Mouse (Mus musculus): ENCODE measurements around the gene Mis18bp1. TPM values are rescaled to one million over a fixed set of nuclear protein-coding genes. Genes with fewer than 3 reads are reported as not detected.
"Not testable (repeated sequence)": the region's sequence is repeated elsewhere in the genome, so short reads cannot be mapped to it uniquely, and the experiment has no call there.

Mis18bp1 gene
- polyA plus RNA-seq (2016; fragmentation: Nextera tagmentation; extraction: Ambion mirVana), result 89.2 and 91.5 TPM in 2 replicates

- peak within 1 kb of the TSS; percentile 88 for H3K4me3 ChIP-seq
- H3K36me3 ChIP-seq (replicated peaks), result peaks cover 20% of the 10 kb centered on the region
- under 1% methylated on average over 70 of the region's 70 CpGs for WGBS
- DNase-seq (ENCODE audit: extremely low spot score, low spot score), result peak; percentile 94
- H3K27me3 ChIP-seq (ENCODE audit: poor library complexity, severe bottlenecking), result no peaks in the 10 kb centered on the region
- peaks cover 13% of the 10 kb centered on the region for H3K9me3 ChIP-seq
- peak within 1 kb of the TSS; percentile 96 for H3K27ac ChIP-seq
- peaks cover 15% of the 10 kb centered on the region for H3K4me1 ChIP-seq
Measured at GRCm38 (mm10) chr12:65172021-65172951, at the start of gene Mis18bp1. Gene Mis18bp1 (minus strand): TSS chr12:65172604.

GRCm38 (mm10) chr12:65216404-65216840 is 44.0 kb upstream of the Mis18bp1 start:
- Histone ChIP-seq H3K36me3 (replicated peaks) (no peaks in the 10 kb centered on the region), H3K9me3 (no peaks in the 10 kb centered on the region), H3K4me1 (no peaks in the 10 kb centered on the region), H3K27ac (no peak overlapping the region), H3K27me3 (ENCODE audit: poor library complexity, severe bottlenecking) (no peaks in the 10 kb centered on the region), H3K4me3 (no peak overlapping the region)
- DNase-seq (ENCODE audit: extremely low spot score, low spot score), result no peak
- 83% methylated on average over 6 of the region's 6 CpGs for WGBS

GRCm38 (mm10) chr12:65206431-65206830 is 34.0 kb upstream of the Mis18bp1 start:
- WGBS, result 35% methylated on average over 1 of the region's 1 CpGs
- H3K36me3 ChIP-seq (replicated peaks), result no peaks in the 10 kb centered on the region
- peaks cover 5% of the 10 kb centered on the region; the same call in 1 of the 2 replicates for H3K4me1 ChIP-seq
- H3K4me3 ChIP-seq, result no peak overlapping the region
- H3K27me3 ChIP-seq (ENCODE audit: poor library complexity, severe bottlenecking), result no peaks in the 10 kb centered on the region
- no peak overlapping the region for H3K27ac ChIP-seq
- H3K9me3 ChIP-seq, result peaks cover 3% of the 10 kb centered on the region; the same call in 1 of the 2 replicates
- DNase-seq (ENCODE audit: extremely low spot score, low spot score), result no peak

GRCm38 (mm10) chr12:65201812-65202211 is 29.4 kb upstream of the Mis18bp1 start:
- no peaks in the 10 kb centered on the region for H3K36me3 ChIP-seq (replicated peaks)
- no peak overlapping the region for H3K4me3 ChIP-seq
- H3K27ac ChIP-seq, result no peak overlapping the region
- WGBS, result 98% methylated on average over 2 of the region's 2 CpGs
- H3K9me3 ChIP-seq, result no peaks in the 10 kb centered on the region
- DNase-seq (ENCODE audit: extremely low spot score, low spot score), result no peak
- peaks cover 5% of the 10 kb centered on the region; the same call in 1 of the 2 replicates for H3K4me1 ChIP-seq
- H3K27me3 ChIP-seq (ENCODE audit: poor library complexity, severe bottlenecking), result no peaks in the 10 kb centered on the region

DNA sequence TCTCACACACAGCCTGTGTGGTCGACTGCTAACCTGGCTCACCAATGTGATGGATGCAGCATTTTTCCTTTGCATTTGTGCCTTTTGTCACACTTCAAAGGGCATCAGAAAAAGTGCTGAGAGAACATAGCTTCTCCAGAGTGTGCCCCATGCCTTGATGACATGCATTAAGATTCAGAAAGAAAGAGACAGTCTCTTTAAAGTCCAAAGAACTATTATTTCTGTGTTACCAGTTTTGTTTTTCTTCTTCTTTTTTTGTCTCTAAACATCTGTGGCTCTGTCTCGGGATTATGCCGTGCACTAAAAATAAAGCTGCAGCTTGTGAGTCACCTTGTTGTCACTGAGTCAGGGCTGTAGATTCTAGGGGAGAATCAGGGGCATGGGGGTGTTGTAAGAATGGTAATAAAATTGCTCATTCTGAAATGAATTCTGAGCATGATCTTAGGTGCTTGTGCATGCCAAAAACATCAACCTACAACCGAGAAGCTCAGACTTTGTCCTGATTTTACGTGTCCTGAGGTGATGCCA is 21.7 kb upstream of the Mis18bp1 start:
- DNase-seq (ENCODE audit: extremely low spot score, low spot score), result no peak
- WGBS, result 83% methylated on average over 5 of the region's 5 CpGs
- Histone ChIP-seq H3K4me3 (no peak overlapping the region), H3K9me3 (no peaks in the 10 kb centered on the region), H3K4me1 (no peaks in the 10 kb centered on the region), H3K27ac (no peak overlapping the region), H3K27me3 (ENCODE audit: poor library complexity, severe bottlenecking) (no peaks in the 10 kb centered on the region), H3K36me3 (replicated peaks) (no peaks in the 10 kb centered on the region)

DNA sequence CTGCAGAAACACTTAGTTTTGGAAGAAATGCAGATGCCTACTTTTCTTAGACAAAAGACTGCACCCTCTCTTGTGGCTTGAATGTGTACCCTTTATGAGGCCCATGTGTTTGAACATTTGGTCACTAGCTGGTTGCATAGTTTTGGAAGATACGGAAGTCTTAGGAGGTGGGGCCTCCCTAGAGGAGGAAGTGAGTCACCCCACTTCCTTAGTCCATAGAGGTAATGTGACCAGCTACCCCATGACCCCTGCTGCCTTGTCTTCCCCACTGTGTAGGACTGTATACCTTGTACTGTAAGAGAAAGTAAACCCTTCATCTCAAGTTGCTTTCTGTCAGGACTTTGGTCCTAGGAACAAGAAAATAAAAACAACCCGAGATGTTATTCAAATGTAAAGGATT is 16.8 kb upstream of the Mis18bp1 start:
- Histone ChIP-seq H3K27ac (no peak overlapping the region), H3K27me3 (ENCODE audit: poor library complexity, severe bottlenecking) (no peaks in the 10 kb centered on the region), H3K36me3 (replicated peaks) (no peaks in the 10 kb centered on the region), H3K4me1 (no peaks in the 10 kb centered on the region), H3K9me3 (no peaks in the 10 kb centered on the region), H3K4me3 (no peak overlapping the region)
- WGBS, result 82% methylated on average over 2 of the region's 2 CpGs
- no peak for DNase-seq (ENCODE audit: extremely low spot score, low spot score)

- 61% methylated on average over 3 of the region's 3 CpGs for WGBS
- DNase-seq (ENCODE audit: extremely low spot score, low spot score), result no peak
- Histone ChIP-seq H3K27me3 (ENCODE audit: poor library complexity, severe bottlenecking) (no peaks in the 10 kb centered on the region), H3K36me3 (replicated peaks) (no peaks in the 10 kb centered on the region), H3K4me3 (no peak overlapping the region), H3K9me3 (no peaks in the 10 kb centered on the region), H3K4me1 (no peaks in the 10 kb centered on the region), H3K27ac (no peak overlapping the region)
Measured at GRCm38 (mm10) chr12:65187365-65187764, 15.0 kb upstream of the Mis18bp1 start.

GRCm38 (mm10) chr12:65173736-65174135 is 1.3 kb upstream of the Mis18bp1 start:
- no peak for DNase-seq (ENCODE audit: extremely low spot score, low spot score)
- WGBS, result 90% methylated on average over 5 of the region's 5 CpGs
- Histone ChIP-seq H3K27ac (0 out of 2 replicates have a peak overlapping the region, but pooled peaks have one; percentile 1), H3K4me1 (peaks cover 15% of the 10 kb centered on the region), H3K36me3 (replicated peaks) (peaks cover 6% of the 10 kb centered on the region), H3K27me3 (ENCODE audit: poor library complexity, severe bottlenecking) (no peaks in the 10 kb centered on the region), H3K4me3 (0 out of 2 replicates have a peak overlapping the region, but pooled peaks have one; percentile 88), H3K9me3 (no peaks in the 10 kb centered on the region; the same call in 1 of the 2 replicates)

DNA sequence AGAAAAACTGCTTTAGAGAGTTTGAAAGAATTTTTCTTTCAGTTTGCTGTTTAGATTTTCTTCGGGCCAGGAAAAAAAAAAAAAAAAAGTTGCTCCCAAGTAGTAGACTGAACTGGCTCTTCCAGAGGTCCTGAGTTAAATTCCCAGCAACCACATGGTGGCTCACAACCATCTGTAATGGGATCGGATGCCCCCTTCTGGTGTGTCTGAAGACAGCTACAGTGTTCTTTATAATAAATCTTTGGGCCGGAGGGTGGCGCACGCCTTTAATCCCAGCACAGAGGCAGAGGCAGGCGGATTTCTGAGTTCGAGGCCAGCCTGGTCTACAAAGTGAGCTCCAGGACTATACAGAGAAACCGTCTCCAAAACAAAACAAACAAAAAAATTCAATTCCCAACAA is 555 bp upstream of the Mis18bp1 start:
- Histone ChIP-seq H3K4me1 (peaks cover 15% of the 10 kb centered on the region), H3K36me3 (replicated peaks) (peaks cover 13% of the 10 kb centered on the region), H3K4me3 (peak overlapping the region; percentile 88), H3K27ac (peak overlapping the region; percentile 96)
- H3K9me3 ChIP-seq; H3K27me3 ChIP-seq (ENCODE audit: poor library complexity, severe bottlenecking): not testable (repeated sequence)
- 35% methylated on average over 8 of the region's 8 CpGs for WGBS
- DNase-seq (ENCODE audit: extremely low spot score, low spot score), result peak; percentile 23

DNA sequence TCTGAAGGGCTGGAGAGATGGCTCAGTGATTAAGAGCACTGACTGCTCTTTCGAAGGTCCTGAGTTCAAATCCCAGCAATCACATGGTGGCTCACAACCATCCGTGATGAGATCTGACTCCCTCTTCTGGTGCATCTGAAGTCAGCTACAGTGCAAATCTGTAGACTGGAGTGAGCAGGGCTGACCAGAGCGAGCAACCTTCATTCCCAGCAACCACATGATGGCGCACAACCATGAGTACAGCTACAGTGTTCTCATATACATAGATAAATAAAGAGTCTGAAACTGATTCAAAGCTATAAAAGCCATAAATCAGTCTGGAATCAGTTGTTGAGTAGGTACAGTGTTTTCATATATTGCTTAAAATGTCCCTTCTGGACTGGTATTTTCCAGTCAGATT is 36.3 kb downstream of the Mis18bp1 start:
- H3K27me3 ChIP-seq (ENCODE audit: poor library complexity, severe bottlenecking); H3K4me1 ChIP-seq; H3K27ac ChIP-seq; DNase-seq (ENCODE audit: extremely low spot score, low spot score); H3K9me3 ChIP-seq; H3K4me3 ChIP-seq: not testable (repeated sequence)
- 94% methylated on average over 4 of the region's 4 CpGs for WGBS
- peaks cover 99% of the 10 kb centered on the region for H3K36me3 ChIP-seq (replicated peaks)

GRCm38 (mm10) chr12:65119451-65119850 is 53.0 kb downstream of the Mis18bp1 start:
- Histone ChIP-seq H3K9me3 (no peaks in the 10 kb centered on the region), H3K4me1 (no peaks in the 10 kb centered on the region), H3K4me3 (no peak overlapping the region), H3K27ac (no peak overlapping the region), H3K36me3 (replicated peaks) (peaks cover 99% of the 10 kb centered on the region), H3K27me3 (ENCODE audit: poor library complexity, severe bottlenecking) (no peaks in the 10 kb centered on the region)
- 93% methylated on average over 5 of the region's 5 CpGs for WGBS
- DNase-seq (ENCODE audit: extremely low spot score, low spot score), result no peak

DNA sequence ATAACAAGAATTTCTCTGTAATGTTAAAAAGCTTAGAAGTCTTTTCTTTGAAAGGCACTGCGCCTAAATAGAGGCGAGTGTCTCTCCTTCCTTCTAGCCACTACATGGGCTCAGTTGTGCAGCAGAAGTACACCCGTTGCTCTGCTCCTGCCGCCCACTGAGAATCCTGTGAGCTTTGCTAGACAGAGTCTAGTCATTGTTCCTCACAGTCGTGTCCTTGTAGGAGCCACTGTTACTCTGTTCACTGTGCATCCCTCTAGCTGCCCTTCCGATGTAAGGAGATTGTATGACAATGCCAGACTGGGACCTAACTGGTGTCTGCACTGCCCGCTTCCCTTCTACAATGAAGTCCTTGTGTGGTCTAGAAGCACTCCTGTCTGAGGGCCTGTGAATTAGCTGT is 53.4 kb downstream of the Mis18bp1 start:
- H3K4me3 ChIP-seq, result no peak overlapping the region

GRCm38 (mm10) chr12:65114978-65115377 is 57.4 kb downstream of the Mis18bp1 start:
- 91% methylated on average over 3 of the region's 3 CpGs for WGBS
- H3K4me3 ChIP-seq; DNase-seq (ENCODE audit: extremely low spot score, low spot score); H3K4me1 ChIP-seq; H3K9me3 ChIP-seq; H3K27me3 ChIP-seq (ENCODE audit: poor library complexity, severe bottlenecking); H3K27ac ChIP-seq: not testable (repeated sequence)
- peaks cover 99% of the 10 kb centered on the region for H3K36me3 ChIP-seq (replicated peaks)

More for the DNA sequence above, 53.4 kb downstream of the Mis18bp1 start:
- Histone ChIP-seq H3K4me1 (no peaks in the 10 kb centered on the region), H3K27ac (no peak overlapping the region), H3K27me3 (ENCODE audit: poor library complexity, severe bottlenecking) (no peaks in the 10 kb centered on the region), H3K36me3 (replicated peaks) (peaks cover 99% of the 10 kb centered on the region), H3K9me3 (no peaks in the 10 kb centered on the region)
- no peak for DNase-seq (ENCODE audit: extremely low spot score, low spot score)
- 89% methylated on average over 7 of the region's 7 CpGs for WGBS

All from forebrain, embryonic 10.5 days (tissue).